Mouse (Mus musculus) kidney, embryonic 16.5 days (tissue): Measurements from ENCODE around the gene Xpr1. TPM values are rescaled to one million over a fixed set of nuclear protein-coding genes. Genes with fewer than 3 reads are reported as not detected.

Source experiments
- ATAC-seq: fragments of 200-750 bp; cut with Nextera tagmentation; 2 replicates; pipeline ENCODE4 v1.8.0; 2017; ENCODE audit warnings: moderate TSS enrichment; ENCODE audit not compliant: low FRiP score, low TSS enrichment
- H3K27ac ChIP-seq: fragments of 300-500 bp; sonication (generic); 2 replicates; pipeline ENCODE4 v1.5.1; 2014; ENCODE audit warnings: low read length
- H3K27me3 ChIP-seq: fragments of 300-500 bp; sonication (generic); 2 replicates; pipeline ENCODE4 v1.6.1; 2014; ENCODE audit warnings: low read length, control low read depth, mixed read lengths; ENCODE audit not compliant: insufficient read depth
- H3K36me3 ChIP-seq: fragments of 300-500 bp; sonication (generic); 2 replicates; pipeline ENCODE4 v1.6.1; 2014; ENCODE audit warnings: low read length, control low read depth, mixed read lengths; ENCODE audit not compliant: insufficient read depth
- H3K4me1 ChIP-seq: fragments of 300-500 bp; sonication (generic); 2 replicates; pipeline ENCODE4 v1.6.1; 2014; ENCODE audit warnings: low read length, control low read depth, mixed read lengths; ENCODE audit not compliant: insufficient read depth
- H3K4me2 ChIP-seq: fragments of 300-500 bp; sonication (generic); replicated peaks from 2 replicates; pipeline ENCODE4 v1.6.1; 2014; ENCODE audit warnings: low read depth, low read length
- H3K4me3 ChIP-seq: fragments of 300-500 bp; sonication (generic); 2 replicates; pipeline ENCODE4 v1.5.1; 2014; ENCODE audit warnings: mild to moderate bottlenecking, low read length
- H3K9ac ChIP-seq: fragments of 300-500 bp; sonication (generic); replicated peaks from 2 replicates; pipeline ENCODE4 v1.6.1; 2014; ENCODE audit warnings: low read length
- H3K9me3 ChIP-seq: fragments of 300-500 bp; sonication (generic); 2 replicates; pipeline ENCODE4 v1.6.1; 2016; ENCODE audit warnings: low read length, control low read depth
- WGBS: fragments of 180-500 bp; shearing (Covaris S2); extraction: QIAGEN DNeasy Blood & Tissue Kit; methylation state at CpG from one replicate; pipeline ENCODE4 v1.1.7; 2014; 5-methylcytosine and 5-hydroxymethylcytosine counted together
- polyA plus RNA-seq: library from polyadenylated mRNA; unstranded; fragments of >200 nt; fragmentation: Nextera tagmentation; extraction: Ambion mirVana; gene quantifications from 2 replicates; pipeline ENCODE4 v1.2.1, GENCODE M21; 2015

Gene Xpr1
- polyA plus RNA-seq, 1 experiment from 2014 or later = 9.2 TPM

- Histone ChIP-seq H3K4me3 (no peak overlapping the region), H3K36me3 (no peaks in the 10 kb centered on the region), H3K27ac (no peak overlapping the region), H3K27me3 (no peaks in the 10 kb centered on the region), H3K9ac (no peak overlapping the region), H3K4me1 (no peaks in the 10 kb centered on the region), H3K4me2 (no peak overlapping the region), H3K9me3 (no peaks in the 10 kb centered on the region)
- ATAC-seq = no peak
- 78% methylated on average over 4 of the region's 4 CpGs for WGBS
These were observed 69.9 kb downstream of the Xpr1 start for GRCm38 (mm10) chr1:155347339-155347738.

DNA sequence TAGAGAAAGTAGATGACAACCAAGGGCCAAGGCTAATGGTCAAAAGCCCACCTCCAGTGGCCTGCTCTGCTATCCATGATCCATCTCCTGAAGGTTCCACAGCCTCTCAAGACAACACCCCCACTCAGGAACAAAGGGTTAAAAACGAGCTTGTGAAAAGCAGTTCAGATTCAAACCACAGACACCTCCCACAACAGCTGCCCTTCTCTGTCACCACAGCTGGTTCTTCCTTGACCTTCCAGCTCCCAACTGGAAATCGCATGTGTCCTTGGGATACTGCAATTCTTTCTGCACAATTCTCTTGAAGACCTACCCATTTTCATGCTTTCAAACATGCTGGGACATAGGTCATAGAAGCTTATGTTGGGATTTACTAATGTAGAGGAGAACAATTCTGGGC is 73.2 kb downstream of the Xpr1 start:
- no peak for ATAC-seq
- H3K27ac ChIP-seq = no peak overlapping the region
- no peak overlapping the region for H3K4me3 ChIP-seq
- WGBS = 89% methylated on average over 2 of the region's 2 CpGs
- H3K4me1 ChIP-seq = no peaks in the 10 kb centered on the region
- H3K9ac ChIP-seq = no peak overlapping the region
- no peaks in the 10 kb centered on the region for H3K27me3 ChIP-seq
- no peak overlapping the region for H3K4me2 ChIP-seq
- H3K36me3 ChIP-seq = no peaks in the 10 kb centered on the region
- H3K9me3 ChIP-seq = no peaks in the 10 kb centered on the region

DNA sequence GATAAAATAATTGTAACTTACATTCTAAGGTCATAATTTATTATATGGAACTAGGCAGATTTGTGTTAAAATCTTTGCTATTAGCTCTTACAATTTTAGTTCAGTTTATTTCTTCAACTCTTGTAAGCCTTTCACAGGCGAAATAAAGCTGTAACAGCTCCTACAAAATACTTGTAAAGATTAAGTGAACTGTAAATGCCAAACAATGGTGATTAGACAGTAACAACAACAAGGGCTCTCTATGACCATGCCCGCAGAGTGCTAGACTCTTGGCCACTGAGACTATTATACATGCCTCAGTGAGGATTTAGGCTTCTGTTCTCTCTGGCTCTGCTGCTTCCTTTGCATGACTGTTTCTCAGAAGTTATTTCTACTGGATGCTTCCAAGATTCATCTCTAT is 77.6 kb downstream of the Xpr1 start:
- H3K27ac ChIP-seq = no peak overlapping the region
- no peak for ATAC-seq
- H3K4me2 ChIP-seq = no peak overlapping the region
- WGBS = 84% methylated on average over 2 of the region's 2 CpGs
- H3K4me3 ChIP-seq = no peak overlapping the region
- H3K4me1 ChIP-seq = no peaks in the 10 kb centered on the region
- no peaks in the 10 kb centered on the region for H3K9me3 ChIP-seq
- no peaks in the 10 kb centered on the region for H3K27me3 ChIP-seq
- H3K36me3 ChIP-seq = no peaks in the 10 kb centered on the region
- H3K9ac ChIP-seq = no peak overlapping the region

DNA sequence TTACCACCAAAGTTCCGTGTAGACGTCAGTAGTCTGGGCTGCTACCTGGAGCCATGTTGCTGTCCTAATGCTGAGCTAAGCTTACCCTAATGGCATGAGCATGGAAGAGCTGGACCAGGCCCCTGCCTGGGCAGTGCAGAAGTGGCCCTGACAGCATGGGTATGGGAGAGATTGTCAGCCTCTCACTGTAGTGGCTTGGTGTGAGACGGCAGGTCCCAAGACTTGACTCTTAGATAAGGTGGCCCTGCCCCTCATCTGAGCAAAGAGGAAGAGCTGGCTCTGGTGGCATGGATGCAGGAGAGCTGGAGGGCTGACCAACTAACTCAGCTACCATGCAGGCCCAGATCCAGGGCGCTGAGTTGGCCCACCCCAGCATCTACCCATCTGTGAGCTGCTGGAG is 79.9 kb downstream of the Xpr1 start:
- Histone ChIP-seq H3K4me1 (no peaks in the 10 kb centered on the region), H3K9me3 (no peaks in the 10 kb centered on the region), H3K9ac (no peak overlapping the region), H3K4me2 (no peak overlapping the region), H3K4me3 (no peak overlapping the region), H3K27ac (no peak overlapping the region), H3K27me3 (no peaks in the 10 kb centered on the region), H3K36me3 (no peaks in the 10 kb centered on the region)
- ATAC-seq = no peak
- 96% methylated on average over 4 of the region's 4 CpGs for WGBS

GRCm38 (mm10) chr1:155335963-155336362 is 81.3 kb downstream of the Xpr1 start:
- Histone ChIP-seq H3K4me1 (no peaks in the 10 kb centered on the region), H3K4me3 (no peak overlapping the region), H3K27ac (no peak overlapping the region), H3K27me3 (no peaks in the 10 kb centered on the region), H3K9me3 (no peaks in the 10 kb centered on the region), H3K4me2 (no peak overlapping the region), H3K36me3 (no peaks in the 10 kb centered on the region), H3K9ac (no peak overlapping the region)
- ATAC-seq = no peak
- 73% methylated on average over 6 of the region's 6 CpGs for WGBS

DNA sequence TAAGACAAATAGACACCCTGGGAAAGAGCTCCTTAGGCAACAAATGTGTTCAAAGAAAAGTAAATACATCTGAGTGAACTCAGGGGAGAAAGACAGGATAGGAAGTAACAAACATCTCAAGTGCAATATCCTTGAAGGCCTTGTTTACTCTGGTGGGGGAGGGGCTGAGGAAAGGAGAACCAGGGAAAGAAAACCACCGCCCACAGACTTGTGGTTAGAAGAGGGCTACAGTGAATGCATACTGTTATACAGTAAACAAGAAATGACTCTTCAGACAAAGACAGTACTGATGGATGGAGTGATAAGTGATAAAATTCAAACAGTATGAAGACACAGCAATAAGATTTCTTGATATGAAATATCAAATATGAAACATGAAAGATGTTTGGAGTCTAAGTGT is 95.0 kb downstream of the Xpr1 start:
- H3K27ac ChIP-seq = no peak overlapping the region
- no peak overlapping the region for H3K4me2 ChIP-seq
- no peaks in the 10 kb centered on the region for H3K27me3 ChIP-seq
- 57% methylated on average over 1 of the region's 1 CpGs for WGBS
- no peak for ATAC-seq
- H3K4me1 ChIP-seq = 0 out of 2 replicates have a peak, but pooled peaks cover 2% of the 10 kb centered on the region
- no peaks in the 10 kb centered on the region for H3K9me3 ChIP-seq
- H3K36me3 ChIP-seq = no peaks in the 10 kb centered on the region
- H3K4me3 ChIP-seq = no peak overlapping the region
- no peak overlapping the region for H3K9ac ChIP-seq

DNA sequence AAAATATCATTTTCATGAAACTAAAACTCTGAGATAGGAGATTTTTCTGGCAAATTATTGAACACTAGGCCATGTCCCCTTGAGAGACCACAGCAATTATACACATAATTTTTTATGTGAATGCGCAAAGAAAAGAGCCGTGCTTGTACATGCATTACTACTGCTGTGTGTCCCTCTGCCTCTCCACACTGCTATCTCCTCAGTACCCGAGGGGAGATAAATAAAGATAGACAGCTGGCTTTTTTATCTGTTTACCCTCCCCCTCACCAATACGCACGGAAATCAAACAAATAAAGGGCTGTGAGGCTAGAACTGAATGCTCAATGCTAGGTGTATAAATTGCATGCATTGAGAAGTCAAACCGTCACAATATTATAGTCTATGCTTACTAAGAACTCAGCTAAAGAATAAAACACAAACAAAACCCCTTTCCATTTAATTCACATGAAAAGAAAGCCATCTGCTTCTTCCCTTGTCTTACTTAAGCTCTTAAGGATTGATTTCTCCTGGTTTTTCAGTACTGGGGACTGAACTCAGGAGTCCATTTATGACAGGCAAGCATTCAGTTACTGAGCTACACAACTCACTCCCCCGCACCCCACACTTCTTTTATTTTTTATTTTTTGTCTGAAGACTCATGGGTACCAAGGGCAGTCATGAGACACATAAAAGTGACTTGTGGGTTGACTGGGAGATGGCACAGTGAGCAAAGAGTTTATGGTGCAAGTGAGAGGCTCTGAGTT is 97.0 kb downstream of the Xpr1 start:
- ATAC-seq = no peak
- Histone ChIP-seq H3K4me1 (0 out of 2 replicates have a peak, but pooled peaks cover 2% of the 10 kb centered on the region), H3K9ac (no peak overlapping the region), H3K27me3 (no peaks in the 10 kb centered on the region), H3K27ac (no peak overlapping the region), H3K4me3 (no peak overlapping the region), H3K9me3 (no peaks in the 10 kb centered on the region), H3K36me3 (no peaks in the 10 kb centered on the region), H3K4me2 (no peak overlapping the region)
- WGBS = 68% methylated on average over 7 of the region's 7 CpGs

GRCm38 (mm10) chr1:155319513-155319912 is 97.7 kb downstream of the Xpr1 start:
- Histone ChIP-seq H3K4me3 (no peak overlapping the region), H3K36me3 (no peaks in the 10 kb centered on the region), H3K9me3 (no peaks in the 10 kb centered on the region), H3K4me2 (no peak overlapping the region), H3K27me3 (no peaks in the 10 kb centered on the region), H3K9ac (no peak overlapping the region), H3K4me1 (0 out of 2 replicates have a peak, but pooled peaks cover 2% of the 10 kb centered on the region), H3K27ac (no peak overlapping the region)
- no peak for ATAC-seq
- WGBS = 84% methylated on average over 4 of the region's 4 CpGs

- 69% methylated on average over 3 of the region's 3 CpGs for WGBS
- Histone ChIP-seq H3K27ac (no peak overlapping the region), H3K4me1 (peaks cover 9% of the 10 kb centered on the region; the same call in 1 of the 2 replicates), H3K4me3 (no peak overlapping the region), H3K9ac (no peak overlapping the region), H3K4me2 (no peak overlapping the region), H3K9me3 (no peaks in the 10 kb centered on the region), H3K36me3 (0 out of 2 replicates have a peak, but pooled peaks cover 3% of the 10 kb centered on the region), H3K27me3 (no peaks in the 10 kb centered on the region)
- ATAC-seq = no peak
These were observed 105.5 kb downstream of the Xpr1 start for GRCm38 (mm10) chr1:155311672-155312071.

DNA sequence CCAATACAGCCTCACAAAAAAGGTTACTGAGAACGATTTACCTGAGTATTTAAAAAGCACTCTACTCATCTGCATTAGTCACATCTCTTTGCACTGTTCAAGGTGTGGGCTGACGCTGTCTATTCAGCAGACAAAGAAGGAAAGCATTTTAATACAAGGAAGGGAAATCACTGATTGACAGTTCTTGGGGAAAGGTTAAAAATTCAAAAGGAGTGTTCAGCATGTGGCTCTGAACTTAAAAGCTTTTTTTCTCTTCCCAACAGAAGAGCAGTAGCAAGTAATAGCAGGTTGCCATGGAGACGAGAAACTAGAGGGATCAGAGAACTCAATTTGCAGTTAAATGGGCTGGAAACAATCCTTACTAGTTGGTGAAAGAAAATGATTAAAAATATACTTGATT is 110.3 kb downstream of the Xpr1 start:
- no peak overlapping the region for H3K4me3 ChIP-seq
- H3K36me3 ChIP-seq = 0 out of 2 replicates have a peak, but pooled peaks cover 3% of the 10 kb centered on the region
- no peak for ATAC-seq
- no peak overlapping the region for H3K27ac ChIP-seq
- H3K9ac ChIP-seq = no peak overlapping the region
- no peaks in the 10 kb centered on the region for H3K27me3 ChIP-seq
- H3K4me2 ChIP-seq = no peak overlapping the region
- no peaks in the 10 kb centered on the region for H3K9me3 ChIP-seq
- H3K4me1 ChIP-seq = peaks cover 10% of the 10 kb centered on the region; the same call in 1 of the 2 replicates
- WGBS = 55% methylated on average over 3 of the region's 3 CpGs
